Mouse (Mus musculus) MEL-GATA-1-ER (cell line): Measurements from ENCODE around the gene Ubtd1.

Experiments
- DNase-seq: peaks from one replicate; pipeline ENCODE4 v3.0.0-alpha.2; 2012; ENCODE audit warnings: low read depth; ENCODE audit errors: extremely low read depth

The Ubtd1 gene

GRCm38 (mm10) chr19:41993484-41993883 is 11.9 kb downstream of the Ubtd1 start:
- no peak for DNase-seq

- no peak for DNase-seq
These were observed 12.5 kb downstream of the Ubtd1 start for GRCm38 (mm10) chr19:41994023-41994422.

- no peak for DNase-seq
These were observed 13.9 kb downstream of the Ubtd1 start for GRCm38 (mm10) chr19:41995483-41995882.

- no peak for DNase-seq
These were observed 15.5 kb downstream of the Ubtd1 start for GRCm38 (mm10) chr19:41997090-41997489.

GRCm38 (mm10) chr19:41998770-41999548 is 17.4 kb downstream of the Ubtd1 start:
- DNase-seq: no peak

GRCm38 (mm10) chr19:41999688-42000283 is 18.2 kb downstream of the Ubtd1 start:
- DNase-seq: no peak

- DNase-seq: no peak
These were observed 18.9 kb downstream of the Ubtd1 start for GRCm38 (mm10) chr19:42000446-42000958.

GRCm38 (mm10) chr19:42001253-42001980 is 19.9 kb downstream of the Ubtd1 start:
- no peak for DNase-seq

GRCm38 (mm10) chr19:42004258-42004657 is 22.7 kb downstream of the Ubtd1 start:
- DNase-seq: no peak

- DNase-seq: peak; percentile 56
These were observed 24.1 kb downstream of the Ubtd1 start for GRCm38 (mm10) chr19:42005616-42006015.

GRCm38 (mm10) chr19:42006568-42006967 is 25.0 kb downstream of the Ubtd1 start:
- no peak for DNase-seq

GRCm38 (mm10) chr19:42008586-42008985 is 27.0 kb downstream of the Ubtd1 start:
- no peak for DNase-seq

GRCm38 (mm10) chr19:42009067-42009466 is 27.5 kb downstream of the Ubtd1 start:
- DNase-seq: no peak

- no peak for DNase-seq
These were observed 28.9 kb downstream of the Ubtd1 start for GRCm38 (mm10) chr19:42010436-42010835.

- DNase-seq: no peak
These were observed 29.6 kb downstream of the Ubtd1 start for GRCm38 (mm10) chr19:42011123-42011522.

GRCm38 (mm10) chr19:42014231-42014825 is 32.8 kb downstream of the Ubtd1 start:
- no peak for DNase-seq

- DNase-seq: no peak
These were observed 33.4 kb downstream of the Ubtd1 start for GRCm38 (mm10) chr19:42015001-42015400.

- no peak for DNase-seq
These were observed 34.7 kb downstream of the Ubtd1 start for GRCm38 (mm10) chr19:42016251-42016650.

- no peak for DNase-seq
These were observed 35.3 kb downstream of the Ubtd1 start for GRCm38 (mm10) chr19:42016840-42017239.

GRCm38 (mm10) chr19:42017399-42018247 is 36.1 kb downstream of the Ubtd1 start:
- DNase-seq: peak; percentile 10
